Mouse (Mus musculus) left cerebral cortex, postnatal 4 days (tissue): ENCODE measurements around the gene Snx17. TPM values are rescaled to one million over a fixed set of nuclear protein-coding genes. Genes with fewer than 3 reads are reported as not detected.
"Not testable (repeated sequence)": the region's sequence is repeated elsewhere in the genome, so short reads cannot be mapped to it uniquely, and the experiment has no call there.

Source experiments
- DNase-seq: peaks from one replicate; pipeline ENCODE4 v3.0.0-alpha.2; 2022
- intact Hi-C: fragments of 180-260 bp; cut with DNase I; formaldehyde crosslinking; loops from one replicate; pipeline ENCODE4 v1.15.1; 2025
- total RNA-seq, 2 experiments: library from RNA; stranded (reverse); gene quantifications; 2 replicates each; pipeline ENCODE4 v1.2.3; 2021

Gene Snx17
- total RNA-seq, 2 experiments from 2014 or later, result 66.7 to 72.1 TPM

- intact Hi-C loops, result no loop called here
- no peak for DNase-seq
Measured at GRCm38 (mm10) chr5:31195671-31196070, 2.6 kb downstream of the Snx17 start.

- intact Hi-C loops, result no loop called here
- no peak for DNase-seq
Measured at GRCm38 (mm10) chr5:31196207-31196606, 3.2 kb downstream of the Snx17 start.

- intact Hi-C loops, result no loop called here
- no peak for DNase-seq
Measured at GRCm38 (mm10) chr5:31197072-31197471, 4.0 kb downstream of the Snx17 start.

GRCm38 (mm10) chr5:31198170-31198569, 5.1 kb downstream of the Snx17 start:
- intact Hi-C loops, result no loop called here
- DNase-seq, result no peak

- intact Hi-C loops, result no loop called here
Measured at GRCm38 (mm10) chr5:31198616-31199320, 5.7 kb downstream of the Snx17 start.

GRCm38 (mm10) chr5:31199321-31199892, 6.4 kb downstream of the Snx17 start:
- DNase-seq, result no peak
- intact Hi-C loops, result no loop called here

More at GRCm38 (mm10) chr5:31198616-31199320, 5.7 kb downstream of the Snx17 start:
- no peak for DNase-seq

GRCm38 (mm10) chr5:31199893-31200292, 6.9 kb downstream of the Snx17 start:
- intact Hi-C loops, result no loop called here
- DNase-seq, result peak; percentile 32

- intact Hi-C loops, result no loop called here
- peak; percentile 33 for DNase-seq
Measured at GRCm38 (mm10) chr5:31200327-31200768, 7.3 kb downstream of the Snx17 start.

- DNase-seq, result no peak
- intact Hi-C loops, result no loop called here
Measured at GRCm38 (mm10) chr5:31201042-31201741, 8.2 kb downstream of the Snx17 start.

GRCm38 (mm10) chr5:31201742-31202590, 8.9 kb downstream of the Snx17 start, which contains the start of gene Zfp513:
TSS of gene Zfp513 (minus strand) at chr5:31202303.
- intact Hi-C loops, result no loop called here
- DNase-seq, result peak; percentile 95

- DNase-seq, result no peak
- intact Hi-C loops, result no loop called here
Measured at GRCm38 (mm10) chr5:31202933-31203332, 9.9 kb downstream of the Snx17 start.

GRCm38 (mm10) chr5:31203866-31204265, 10.8 kb downstream of the Snx17 start:
- no peak for DNase-seq
- intact Hi-C loops, result no loop called here

GRCm38 (mm10) chr5:31204421-31204820, 11.4 kb downstream of the Snx17 start:
- intact Hi-C loops, result no loop called here

GRCm38 (mm10) chr5:31216554-31216953, 23.5 kb downstream of the Snx17 start:
- DNase-seq, intact Hi-C loops: not testable (repeated sequence)

More at GRCm38 (mm10) chr5:31204421-31204820, 11.4 kb downstream of the Snx17 start:
- no peak for DNase-seq

GRCm38 (mm10) chr5:31218294-31218693, 25.3 kb downstream of the Snx17 start:
- intact Hi-C loops, result no loop called here
- DNase-seq, result no peak

- intact Hi-C loops, result no loop called here
- no peak for DNase-seq
Measured at GRCm38 (mm10) chr5:31219070-31219469, 26.0 kb downstream of the Snx17 start.

GRCm38 (mm10) chr5:31219474-31219873, 26.4 kb downstream of the Snx17 start:
- intact Hi-C loops, result no loop called here
- no peak for DNase-seq

- DNase-seq, result peak; percentile 61
- intact Hi-C loops, result no loop called here
Measured at GRCm38 (mm10) chr5:31219911-31220447, 27.0 kb downstream of the Snx17 start.

GRCm38 (mm10) chr5:31220448-31221303, 27.6 kb downstream of the Snx17 start, which contains the start of gene Ppm1g:
TSS of gene Ppm1g (minus strand) at chr5:31220687.
- DNase-seq, result peak; percentile 99
- intact Hi-C loops, result no loop called here
